Mouse (Mus musculus) T-helper 2 cell (primary cell): ENCODE measurements around the gene Hist1h3a.

ENCODE experiments used
- in situ Hi-C: fragments of 300-600 bp; cut with MboI, MseI; formaldehyde crosslinking; loops from one replicate; pipeline ENCODE4 v1.15.1; 2025; ENCODE audit warnings: high pct_unique_total_duplicates

Gene Hist1h3a

GRCm38 (mm10) chr13:23761871-23762821, at the start of gene Hist1h3a:
TSS of gene Hist1h3a (minus strand) at chr13:23762386.
- in situ Hi-C loops, result loop anchor here (10.0 kb wide), 1 partner anchor 1717 kb away; the partner anchor contains the start of genes Hist1h2ag, Hist1h2bj and Hist1h4i

- in situ Hi-C loops, result no loop called here
Measured at GRCm38 (mm10) chr13:23806422-23807052, 44.4 kb upstream of the Hist1h3a start, which contains the start of gene Slc17a2. TSS of gene Slc17a2 (plus strand) at chr13:23806993.

- in situ Hi-C loops, result no loop called here
Measured at GRCm38 (mm10) chr13:23804532-23804931, 42.3 kb upstream of the Hist1h3a start.

- in situ Hi-C loops, result no loop called here
Measured at GRCm38 (mm10) chr13:23799405-23799804, 37.2 kb upstream of the Hist1h3a start.

- in situ Hi-C loops, result no loop called here
Measured at GRCm38 (mm10) chr13:23792520-23792919, 30.3 kb upstream of the Hist1h3a start.

GRCm38 (mm10) chr13:23779025-23779424, 16.8 kb upstream of the Hist1h3a start:
- in situ Hi-C loops, result no loop called here

- in situ Hi-C loops, result no loop called here
Measured at GRCm38 (mm10) chr13:23778339-23778738, 16.2 kb upstream of the Hist1h3a start.

GRCm38 (mm10) chr13:23772561-23773313, 10.6 kb upstream of the Hist1h3a start:
- in situ Hi-C loops, result no loop called here

- in situ Hi-C loops, result loop anchor here (10.0 kb wide), 1 partner anchor 1725 kb away; the partner anchor contains the start of genes Hist1h2ag, Hist1h2bj and Hist1h4i
Measured at GRCm38 (mm10) chr13:23769613-23770012, 7.4 kb upstream of the Hist1h3a start, which contains the start of gene Trim38. TSS of gene Trim38 (plus strand) at chr13:23769913.

GRCm38 (mm10) chr13:23768834-23769397, 6.7 kb upstream of the Hist1h3a start:
- in situ Hi-C loops, result loop anchor here (10.0 kb wide), 1 partner anchor 1724 kb away; the partner anchor contains the start of genes Hist1h2ag, Hist1h2bj and Hist1h4i

- in situ Hi-C loops, result loop anchor here (10.0 kb wide), 1 partner anchor 1722 kb away; the partner anchor contains the start of genes Hist1h2ag, Hist1h2bj and Hist1h4i
Measured at GRCm38 (mm10) chr13:23766772-23767171, 4.6 kb upstream of the Hist1h3a start.

GRCm38 (mm10) chr13:23765172-23765513, 3.0 kb upstream of the Hist1h3a start:
- in situ Hi-C loops, result loop anchor here (10.0 kb wide), 1 partner anchor 1720 kb away; the partner anchor contains the start of genes Hist1h2ag, Hist1h2bj and Hist1h4i

- in situ Hi-C loops, result loop anchor here (10.0 kb wide), 1 partner anchor 1720 kb away; the partner anchor contains the start of genes Hist1h2ag, Hist1h2bj and Hist1h4i
Measured at GRCm38 (mm10) chr13:23764324-23765171, 2.4 kb upstream of the Hist1h3a start.

- in situ Hi-C loops, result loop anchor here (10.0 kb wide), 1 partner anchor 1719 kb away; the partner anchor contains the start of genes Hist1h2ag, Hist1h2bj and Hist1h4i
Measured at GRCm38 (mm10) chr13:23763586-23764323, 1.6 kb upstream of the Hist1h3a start, which contains the start of gene Hist1h1a. TSS of gene Hist1h1a (plus strand) at chr13:23763666.

GRCm38 (mm10) chr13:23763242-23763585, 1.0 kb upstream of the Hist1h3a start:
- in situ Hi-C loops, result loop anchor here (10.0 kb wide), 1 partner anchor 1718 kb away; the partner anchor contains the start of genes Hist1h2ag, Hist1h2bj and Hist1h4i

GRCm38 (mm10) chr13:23760972-23761864, 968 bp downstream of the Hist1h3a start, which contains the start of gene Hist1h4a:
TSS of gene Hist1h4a (minus strand) at chr13:23761230.
- in situ Hi-C loops, result loop anchor here (10.0 kb wide), 1 partner anchor 1716 kb away; the partner anchor contains the start of genes Hist1h2ag, Hist1h2bj and Hist1h4i

- in situ Hi-C loops, result loop anchor here (10.0 kb wide), 1 partner anchor 1716 kb away; the partner anchor contains the start of genes Hist1h2ag, Hist1h2bj and Hist1h4i
Measured at GRCm38 (mm10) chr13:23760240-23760971, 1.8 kb downstream of the Hist1h3a start.
